Mouse (Mus musculus) urinary bladder, postnatal 10 days (tissue): ENCODE results near the gene Olfr171.
"Not testable (repeated sequence)": the region's sequence is repeated elsewhere in the genome, so short reads cannot be mapped to it uniquely, and the experiment has no call there.

ENCODE experiments used
- DNase-seq: peaks from one replicate; pipeline ENCODE4 v3.0.0; 2022; ENCODE audit warnings: low spot score

Gene Olfr171

DNA sequence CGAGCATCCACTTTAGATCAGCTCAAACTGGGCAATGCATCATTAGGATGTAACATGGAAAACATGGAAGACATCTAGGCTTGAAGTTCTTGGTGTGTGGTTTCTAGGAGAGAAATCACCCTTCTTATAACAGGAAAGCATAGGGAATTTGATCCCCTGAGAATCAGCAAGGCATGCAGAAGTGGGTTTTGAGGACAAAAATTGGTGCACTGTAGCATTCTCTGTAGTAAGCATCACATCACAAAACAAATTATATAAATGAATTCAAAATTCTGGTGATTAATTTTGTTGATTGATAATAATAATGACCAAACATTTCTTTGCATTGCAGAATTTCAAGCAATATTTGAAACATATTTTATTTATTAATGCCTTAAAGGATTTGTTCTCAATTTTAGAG, at the start of gene Olfr171:
TSS of gene Olfr171 (minus strand) at position 101 of the 400 bp plus-strand sequence.
- DNase-seq: no peak

DNA sequence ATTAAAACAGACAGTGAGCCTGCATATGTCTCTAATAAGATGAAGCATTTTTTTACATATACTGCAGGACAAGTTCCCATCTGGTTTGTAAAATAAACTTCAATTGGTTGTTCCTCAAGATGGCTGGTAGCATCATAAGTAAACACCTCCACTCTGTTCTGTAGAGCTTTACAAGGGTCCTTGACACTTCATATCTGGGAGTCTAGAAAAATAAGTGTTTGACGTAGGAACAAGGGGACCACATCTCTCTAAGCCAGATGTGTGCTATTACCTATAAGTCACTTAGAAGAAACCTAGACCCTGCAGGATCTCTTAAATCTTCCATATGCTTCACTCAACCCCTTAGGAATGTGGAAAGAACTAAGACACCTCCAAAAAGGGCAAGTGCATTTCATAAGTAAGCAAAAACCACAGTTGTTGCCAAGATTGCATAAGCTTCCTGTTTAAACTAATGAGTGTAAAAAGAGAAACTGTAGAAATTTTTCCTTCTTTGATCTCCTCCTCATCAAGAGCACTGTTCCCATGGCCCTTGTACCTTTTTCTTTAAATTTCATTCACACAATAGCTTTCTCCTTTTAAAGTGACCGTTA, 41.1 kb upstream of the Olfr171 start:
- DNase-seq: no peak

DNA sequence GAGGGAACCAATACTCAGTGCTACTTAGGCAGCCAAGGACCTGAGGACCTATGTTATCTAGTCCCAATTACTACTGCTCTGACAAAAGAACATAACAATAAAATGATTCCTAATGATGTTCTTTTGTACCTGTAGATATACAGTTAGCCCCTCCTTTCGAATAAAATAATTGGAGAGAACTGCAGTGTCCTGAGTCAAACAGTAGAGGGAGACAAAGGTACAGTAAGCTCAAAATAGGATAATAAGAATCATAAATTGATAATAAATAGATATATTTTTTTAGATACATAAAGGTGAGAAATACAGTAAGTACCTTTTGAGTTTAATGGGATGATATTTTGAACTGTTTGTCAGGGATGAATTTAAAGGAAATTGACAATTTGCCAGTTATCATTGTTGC, 36.6 kb upstream of the Olfr171 start:
- DNase-seq: no peak

DNA sequence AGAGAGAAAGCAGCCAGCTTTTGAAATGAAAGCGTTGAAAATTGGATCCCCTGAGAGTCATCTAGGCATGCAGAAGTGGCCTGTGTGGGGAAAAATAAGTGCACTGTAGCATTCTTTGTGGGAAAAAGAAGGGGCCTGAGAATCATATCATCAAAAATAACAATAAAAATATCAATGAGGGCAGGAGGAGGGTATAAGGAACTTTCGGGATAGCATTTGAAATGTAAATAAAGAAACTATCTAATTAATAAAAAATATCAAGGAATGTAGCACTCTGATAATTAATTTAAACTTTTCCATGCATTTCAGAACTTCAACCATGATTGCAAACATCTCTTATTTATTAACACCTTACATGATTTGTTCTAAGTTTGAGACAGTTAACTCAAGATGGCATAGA, 17.9 kb downstream of the Olfr171 start, which contains the start of gene Olfr170:
TSS of gene Olfr170 (minus strand) at position 101 of the 400 bp plus-strand sequence.
- not testable (repeated sequence) for DNase-seq

DNA sequence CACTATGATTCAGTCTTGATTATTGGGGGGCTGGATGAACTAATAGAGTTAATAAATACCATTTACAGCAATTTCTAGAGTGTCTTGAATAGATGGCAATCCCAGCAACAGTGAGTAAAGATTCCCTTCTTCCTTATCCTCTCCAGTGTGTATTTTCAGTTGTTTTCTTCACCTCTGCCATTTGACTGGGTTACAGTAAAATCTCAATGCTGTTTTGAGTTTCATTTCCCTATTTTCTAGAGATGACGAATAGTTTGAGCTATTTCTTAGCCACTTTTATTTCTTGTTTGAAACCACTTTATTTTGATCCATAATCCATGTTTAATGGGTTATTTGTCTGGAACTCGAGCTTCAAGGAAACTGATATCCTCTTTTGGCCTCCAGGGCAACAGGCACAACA, 26.6 kb downstream of the Olfr171 start:
- no peak for DNase-seq
